Mouse (Mus musculus) neural tube, embryonic 15.5 days (tissue): ENCODE measurements around the gene Lpp. TPM values are rescaled to one million over a fixed set of nuclear protein-coding genes. Genes with fewer than 3 reads are reported as not detected.

Experiments
- ATAC-seq: fragments of 200-750 bp; cut with Nextera tagmentation; 2 replicates; pipeline ENCODE4 v1.8.0; 2017; ENCODE audit warnings: mild to moderate bottlenecking, moderate TSS enrichment, moderate library complexity; ENCODE audit not compliant: low FRiP score
- H3K27ac ChIP-seq: fragments of 300-500 bp; sonication (generic); replicated peaks from 2 replicates; pipeline ENCODE4 v1.5.1; 2015; ENCODE audit warnings: mild to moderate bottlenecking, inconsistent platforms
- H3K27me3 ChIP-seq: fragments of 300-500 bp; sonication (generic); replicated peaks from 2 replicates; pipeline ENCODE4 v1.6.1; 2015; ENCODE audit warnings: inconsistent platforms
- H3K36me3 ChIP-seq: fragments of 300-500 bp; sonication (generic); 2 replicates; pipeline ENCODE4 v1.6.1; 2015; ENCODE audit warnings: inconsistent platforms
- H3K4me1 ChIP-seq: fragments of 300-500 bp; sonication (generic); 2 replicates; pipeline ENCODE4 v1.6.1; 2015; ENCODE audit warnings: inconsistent platforms
- H3K4me2 ChIP-seq: fragments of 300-500 bp; sonication (generic); 2 replicates; pipeline ENCODE4 v1.6.1; 2015; ENCODE audit warnings: inconsistent platforms, mild to moderate bottlenecking, moderate library complexity
- H3K4me3 ChIP-seq: fragments of 300-500 bp; sonication (generic); replicated peaks from 2 replicates; pipeline ENCODE4 v1.5.1; 2015; ENCODE audit warnings: mild to moderate bottlenecking, inconsistent platforms
- H3K9ac ChIP-seq: fragments of 300-500 bp; sonication (generic); replicated peaks from 2 replicates; pipeline ENCODE4 v1.6.1; 2015; ENCODE audit warnings: mild to moderate bottlenecking, inconsistent platforms
- H3K9me3 ChIP-seq: fragments of 300-500 bp; sonication (generic); replicated peaks from 2 replicates; pipeline ENCODE4 v1.6.1; 2016; ENCODE audit warnings: inconsistent platforms
- WGBS: fragments of 180-500 bp; shearing (Covaris S2); methylation state at CpG from one replicate; pipeline ENCODE4 v1.1.7; 2015; ENCODE audit warnings: mixed read lengths; 5-methylcytosine and 5-hydroxymethylcytosine counted together
- polyA plus RNA-seq: library from polyadenylated mRNA; unstranded; fragments of >200 nt; fragmentation: Nextera tagmentation; extraction: Ambion mirVana; gene quantifications from 2 replicates; pipeline ENCODE4 v1.2.1, GENCODE M21; 2015

Lpp gene
- polyA plus RNA-seq, 1 experiment from 2014 or later: 10.6 TPM

GRCm38 (mm10) chr16:24669718-24670460 lies 276.6 kb downstream of the Lpp start:
- H3K36me3 ChIP-seq: no peaks in the 10 kb centered on the region
- H3K27ac ChIP-seq: no peak overlapping the region
- no peak overlapping the region for H3K4me2 ChIP-seq
- no peak overlapping the region for H3K4me3 ChIP-seq
- no peaks in the 10 kb centered on the region for H3K27me3 ChIP-seq
- 83% methylated on average over 5 of the region's 5 CpGs for WGBS
- no peaks in the 10 kb centered on the region for H3K4me1 ChIP-seq
- H3K9me3 ChIP-seq: no peaks in the 10 kb centered on the region
- no peak for ATAC-seq
- H3K9ac ChIP-seq: no peak overlapping the region

- no peak for ATAC-seq
- Histone ChIP-seq H3K27me3 (no peaks in the 10 kb centered on the region), H3K4me3 (no peak overlapping the region), H3K4me1 (no peaks in the 10 kb centered on the region), H3K36me3 (no peaks in the 10 kb centered on the region), H3K9me3 (no peaks in the 10 kb centered on the region), H3K27ac (no peak overlapping the region), H3K4me2 (no peak overlapping the region), H3K9ac (no peak overlapping the region)
These were observed 285.6 kb downstream of the Lpp start for GRCm38 (mm10) chr16:24678942-24679341.

- WGBS: 94% methylated on average over 4 of the region's 4 CpGs
- Histone ChIP-seq H3K36me3 (no peaks in the 10 kb centered on the region), H3K9me3 (no peaks in the 10 kb centered on the region), H3K9ac (no peak overlapping the region), H3K4me2 (no peak overlapping the region), H3K4me1 (no peaks in the 10 kb centered on the region), H3K4me3 (no peak overlapping the region), H3K27ac (no peak overlapping the region), H3K27me3 (no peaks in the 10 kb centered on the region)
- ATAC-seq: no peak
These were observed 301.8 kb downstream of the Lpp start for GRCm38 (mm10) chr16:24695062-24695461.

- H3K36me3 ChIP-seq: no peaks in the 10 kb centered on the region
- WGBS: 95% methylated on average over 3 of the region's 3 CpGs
These were observed 310.9 kb downstream of the Lpp start for GRCm38 (mm10) chr16:24704215-24704614.

GRCm38 (mm10) chr16:24723641-24724040 lies 330.3 kb downstream of the Lpp start:
- H3K4me3 ChIP-seq: no peak overlapping the region
- WGBS: 63% methylated on average over 4 of the region's 4 CpGs
- ATAC-seq: no peak
- no peak overlapping the region for H3K27ac ChIP-seq
- H3K4me1 ChIP-seq: peaks cover 3% of the 10 kb centered on the region; the same call in 1 of the 2 replicates
- no peaks in the 10 kb centered on the region for H3K36me3 ChIP-seq
- no peaks in the 10 kb centered on the region for H3K9me3 ChIP-seq
- no peak overlapping the region for H3K4me2 ChIP-seq
- H3K27me3 ChIP-seq: no peaks in the 10 kb centered on the region
- H3K9ac ChIP-seq: no peak overlapping the region

More at GRCm38 (mm10) chr16:24704215-24704614, 310.9 kb downstream of the Lpp start:
- no peak overlapping the region for H3K9ac ChIP-seq
- H3K4me1 ChIP-seq: no peaks in the 10 kb centered on the region
- no peak for ATAC-seq
- H3K27me3 ChIP-seq: no peaks in the 10 kb centered on the region
- H3K4me3 ChIP-seq: no peak overlapping the region
- H3K9me3 ChIP-seq: no peaks in the 10 kb centered on the region
- H3K27ac ChIP-seq: no peak overlapping the region
- no peak overlapping the region for H3K4me2 ChIP-seq

- no peaks in the 10 kb centered on the region for H3K36me3 ChIP-seq
- ATAC-seq: no peak
These were observed 339.4 kb downstream of the Lpp start for GRCm38 (mm10) chr16:24732751-24733150.

GRCm38 (mm10) chr16:24733321-24733720 lies 340.0 kb downstream of the Lpp start:
- Histone ChIP-seq H3K4me1 (peaks cover 2% of the 10 kb centered on the region), H3K4me2 (no peak overlapping the region), H3K27ac (no peak overlapping the region), H3K9ac (no peak overlapping the region), H3K27me3 (no peaks in the 10 kb centered on the region), H3K4me3 (no peak overlapping the region), H3K36me3 (no peaks in the 10 kb centered on the region), H3K9me3 (no peaks in the 10 kb centered on the region)
- WGBS: 85% methylated on average over 1 of the region's 1 CpGs
- ATAC-seq: no peak

More at GRCm38 (mm10) chr16:24732751-24733150, 339.4 kb downstream of the Lpp start:
- no peaks in the 10 kb centered on the region for H3K27me3 ChIP-seq
- no peaks in the 10 kb centered on the region for H3K9me3 ChIP-seq
- peaks cover 3% of the 10 kb centered on the region for H3K4me1 ChIP-seq
- no peak overlapping the region for H3K9ac ChIP-seq
- whole genome bisulfite sequencing: 94% methylated on average over 1 of the region's 1 CpGs
- no peak overlapping the region for H3K4me3 ChIP-seq
- no peak overlapping the region for H3K4me2 ChIP-seq
- no peak overlapping the region for H3K27ac ChIP-seq

GRCm38 (mm10) chr16:24735754-24736153 lies 342.4 kb downstream of the Lpp start:
- no peak for ATAC-seq
- WGBS: 87% methylated on average over 2 of the region's 2 CpGs
- Histone ChIP-seq H3K36me3 (no peaks in the 10 kb centered on the region), H3K4me1 (no peaks in the 10 kb centered on the region; the same call in 1 of the 2 replicates), H3K27ac (no peak overlapping the region), H3K9ac (no peak overlapping the region), H3K27me3 (no peaks in the 10 kb centered on the region), H3K4me3 (no peak overlapping the region), H3K4me2 (no peak overlapping the region), H3K9me3 (no peaks in the 10 kb centered on the region)

GRCm38 (mm10) chr16:24737362-24738057 lies 344.2 kb downstream of the Lpp start:
- Histone ChIP-seq H3K36me3 (no peaks in the 10 kb centered on the region), H3K4me1 (no peaks in the 10 kb centered on the region; the same call in 1 of the 2 replicates), H3K9me3 (no peaks in the 10 kb centered on the region), H3K9ac (no peak overlapping the region), H3K27me3 (no peaks in the 10 kb centered on the region), H3K27ac (no peak overlapping the region), H3K4me3 (no peak overlapping the region), H3K4me2 (no peak overlapping the region)
- ATAC-seq: no peak
- 59% methylated on average over 10 of the region's 10 CpGs for WGBS

- H3K9me3 ChIP-seq: no peaks in the 10 kb centered on the region
- ATAC-seq: no peak
- no peak overlapping the region for H3K9ac ChIP-seq
- no peak overlapping the region for H3K4me2 ChIP-seq
- WGBS: 83% methylated on average over 4 of the region's 4 CpGs
- H3K4me1 ChIP-seq: no peaks in the 10 kb centered on the region; the same call in 1 of the 2 replicates
- H3K27ac ChIP-seq: no peak overlapping the region
- no peaks in the 10 kb centered on the region for H3K36me3 ChIP-seq
- no peak overlapping the region for H3K4me3 ChIP-seq
- no peaks in the 10 kb centered on the region for H3K27me3 ChIP-seq
These were observed 347.4 kb downstream of the Lpp start for GRCm38 (mm10) chr16:24740714-24741113.

- H3K9ac ChIP-seq: no peak overlapping the region
- no peaks in the 10 kb centered on the region for H3K4me1 ChIP-seq
- no peak for ATAC-seq
- no peak overlapping the region for H3K27ac ChIP-seq
- H3K9me3 ChIP-seq: no peaks in the 10 kb centered on the region
- H3K4me2 ChIP-seq: no peak overlapping the region
- no peaks in the 10 kb centered on the region for H3K36me3 ChIP-seq
- H3K4me3 ChIP-seq: no peak overlapping the region
- H3K27me3 ChIP-seq: no peaks in the 10 kb centered on the region
These were observed 356.5 kb downstream of the Lpp start for GRCm38 (mm10) chr16:24749816-24750215.

GRCm38 (mm10) chr16:24756141-24756540 lies 362.8 kb downstream of the Lpp start:
- WGBS: 92% methylated on average over 9 of the region's 9 CpGs
- H3K4me2 ChIP-seq: no peak overlapping the region
- no peaks in the 10 kb centered on the region for H3K9me3 ChIP-seq
- no peaks in the 10 kb centered on the region for H3K36me3 ChIP-seq
- H3K27ac ChIP-seq: no peak overlapping the region
- H3K4me1 ChIP-seq: no peaks in the 10 kb centered on the region
- H3K27me3 ChIP-seq: no peaks in the 10 kb centered on the region
- H3K9ac ChIP-seq: no peak overlapping the region
- H3K4me3 ChIP-seq: no peak overlapping the region
- ATAC-seq: no peak
